Mouse (Mus musculus) myocyte (in vitro differentiated cells): ENCODE data around the gene Pxmp4.

ENCODE experiments used
- CEBPB ChIP-seq: IDR thresholded peaks from 2 replicates; pipeline ENCODE4 v1.6.1; 2011; ENCODE audit warnings: mild to moderate bottlenecking, moderate library complexity; ENCODE audit not compliant: poor library complexity, insufficient read depth, severe bottlenecking
- E2F4 ChIP-seq: IDR thresholded peaks from one replicate; pipeline ENCODE4 v1.6.1; 2011; ENCODE audit warnings: mild to moderate bottlenecking, control low read depth, moderate library complexity; ENCODE audit not compliant: insufficient read depth
- MAX ChIP-seq: IDR thresholded peaks from one replicate; pipeline ENCODE4 v1.6.1; 2011; ENCODE audit warnings: low read depth, mild to moderate bottlenecking, control low read depth
- MYOD1 ChIP-seq, 3 experiments: IDR thresholded peaks; one replicate each; pipeline ENCODE4 v1.6.1; 2011; ENCODE audit warnings: control low read depth in 2 of 3, low read depth in 2 of 3, mild to moderate bottlenecking in 2 of 3, moderate library complexity in 1 of 3; ENCODE audit not compliant: insufficient read length in 2 of 3, control insufficient read depth in 1 of 3
- MYOG ChIP-seq, 3 experiments: IDR thresholded peaks; one replicate each; pipeline ENCODE4 v1.6.1; 2011; ENCODE audit warnings: control low read depth in 2 of 3, low read depth in 2 of 3, mild to moderate bottlenecking in 2 of 3; ENCODE audit not compliant: insufficient read length in 2 of 3, control insufficient read depth in 1 of 3, insufficient read depth in 1 of 3
- POLR2A ChIP-seq: IDR thresholded peaks from one replicate; pipeline ENCODE4 v1.6.1; 2011; ENCODE audit warnings: low read depth, mild to moderate bottlenecking, control low read depth, moderate library complexity; ENCODE audit not compliant: insufficient read length
- POLR2AphosphoS2 ChIP-seq: IDR thresholded peaks from one replicate; pipeline ENCODE4 v1.6.1; 2011; ENCODE audit warnings: low read depth, control low read depth; ENCODE audit not compliant: insufficient read length
- REST ChIP-seq: IDR thresholded peaks from one replicate; pipeline ENCODE4 v1.6.1; 2011; ENCODE audit warnings: mild to moderate bottlenecking, control low read depth, moderate library complexity; ENCODE audit not compliant: insufficient read depth, insufficient read length
- SRF ChIP-seq: IDR thresholded peaks from one replicate; pipeline ENCODE4 v1.6.1; 2011; ENCODE audit warnings: low read depth; ENCODE audit not compliant: control insufficient read depth, insufficient read length
- TCF12 ChIP-seq: IDR thresholded peaks from one replicate; pipeline ENCODE4 v1.6.1; 2011; ENCODE audit warnings: mild to moderate bottlenecking, control low read depth; ENCODE audit not compliant: poor library complexity, insufficient read depth, severe bottlenecking
- USF1 ChIP-seq: IDR thresholded peaks from one replicate; pipeline ENCODE4 v1.6.1; 2011; ENCODE audit warnings: low read depth, mild to moderate bottlenecking, control low read depth, moderate library complexity

DNA sequence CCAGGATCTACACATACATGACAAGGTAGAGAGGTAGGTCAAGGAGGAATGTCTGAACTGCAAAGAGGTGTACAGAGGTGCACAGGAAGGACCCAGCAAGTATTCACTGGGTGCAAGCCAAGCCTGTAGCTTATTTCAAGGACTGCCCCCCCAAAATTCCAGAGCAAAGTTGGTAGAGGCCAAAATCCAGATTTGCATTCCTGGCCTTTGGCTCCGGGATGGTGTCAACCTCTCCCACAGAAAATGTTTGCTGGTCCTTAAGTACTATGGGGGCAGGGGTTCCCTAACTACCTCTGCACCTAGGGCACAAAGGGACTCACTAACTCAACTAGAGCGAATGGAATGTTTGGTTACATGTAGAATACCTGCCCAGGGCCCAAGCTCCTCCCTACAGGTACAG is 35.7 kb downstream of the Pxmp4 start:
- TF ChIP-seq CEBPB = no peak
- no peak for TF ChIP-seq POLR2A
- TF ChIP-seq MAX = no peak
- no peak for TF ChIP-seq TCF12
- TF ChIP-seq MYOD1 (IDR thresholded peaks at IDR 0.05; ENCODE audit: control insufficient read depth in 1 of 3, insufficient read length in 2 of 3, low read depth in 2 of 3) = no peak
- TF ChIP-seq REST = no peak
- no peak for TF ChIP-seq E2F4
- no peak for TF ChIP-seq USF1
- TF ChIP-seq POLR2AphosphoS2 = no peak
- TF ChIP-seq MYOG (IDR thresholded peaks at IDR 0.05; ENCODE audit: control insufficient read depth in 1 of 3, insufficient read depth in 1 of 3, insufficient read length in 2 of 3, low read depth in 2 of 3) = no peak
- TF ChIP-seq SRF = no peak
